Mouse (Mus musculus) kidney, embryonic 16.5 days (tissue): ENCODE data around the gene Mt3. TPM values are rescaled to one million over a fixed set of nuclear protein-coding genes. Genes with fewer than 3 reads are reported as not detected.
A peak's percentile ranks its signal among the peaks of the same experiment; 100 is the strongest.
"Not testable (repeated sequence)": the region's sequence is repeated elsewhere in the genome, so short reads cannot be mapped to it uniquely, and the experiment has no call there.

Experiments
- ATAC-seq: fragments of 200-750 bp; cut with Nextera tagmentation; 2 replicates; pipeline ENCODE4 v1.8.0; 2017; ENCODE audit warnings: moderate TSS enrichment; ENCODE audit not compliant: low FRiP score, low TSS enrichment
- H3K27ac ChIP-seq: fragments of 300-500 bp; sonication (generic); 2 replicates; pipeline ENCODE4 v1.5.1; 2014; ENCODE audit warnings: low read length
- H3K27me3 ChIP-seq: fragments of 300-500 bp; sonication (generic); 2 replicates; pipeline ENCODE4 v1.6.1; 2014; ENCODE audit warnings: low read length, control low read depth, mixed read lengths; ENCODE audit not compliant: insufficient read depth
- H3K36me3 ChIP-seq: fragments of 300-500 bp; sonication (generic); 2 replicates; pipeline ENCODE4 v1.6.1; 2014; ENCODE audit warnings: low read length, control low read depth, mixed read lengths; ENCODE audit not compliant: insufficient read depth
- H3K4me1 ChIP-seq: fragments of 300-500 bp; sonication (generic); 2 replicates; pipeline ENCODE4 v1.6.1; 2014; ENCODE audit warnings: low read length, control low read depth, mixed read lengths; ENCODE audit not compliant: insufficient read depth
- H3K4me2 ChIP-seq: fragments of 300-500 bp; sonication (generic); replicated peaks from 2 replicates; pipeline ENCODE4 v1.6.1; 2014; ENCODE audit warnings: low read depth, low read length
- H3K4me3 ChIP-seq: fragments of 300-500 bp; sonication (generic); 2 replicates; pipeline ENCODE4 v1.5.1; 2014; ENCODE audit warnings: mild to moderate bottlenecking, low read length
- H3K9ac ChIP-seq: fragments of 300-500 bp; sonication (generic); replicated peaks from 2 replicates; pipeline ENCODE4 v1.6.1; 2014; ENCODE audit warnings: low read length
- H3K9me3 ChIP-seq: fragments of 300-500 bp; sonication (generic); 2 replicates; pipeline ENCODE4 v1.6.1; 2016; ENCODE audit warnings: low read length, control low read depth
- WGBS: fragments of 180-500 bp; shearing (Covaris S2); extraction: QIAGEN DNeasy Blood & Tissue Kit; methylation state at CpG from one replicate; pipeline ENCODE4 v1.1.7; 2014; 5-methylcytosine and 5-hydroxymethylcytosine counted together
- polyA plus RNA-seq: library from polyadenylated mRNA; unstranded; fragments of >200 nt; fragmentation: Nextera tagmentation; extraction: Ambion mirVana; gene quantifications from 2 replicates; pipeline ENCODE4 v1.2.1, GENCODE M21; 2015

Gene Mt3
- polyA plus RNA-seq, 1 experiment from 2014 or later, result 1.6 TPM

GRCm38 (mm10) chr8:94140266-94140795, 12.1 kb upstream of the Mt3 start:
- Histone ChIP-seq H3K4me2 (no peak overlapping the region), H3K27me3 (no peaks in the 10 kb centered on the region), H3K9me3 (no peaks in the 10 kb centered on the region), H3K9ac (no peak overlapping the region), H3K27ac (no peak overlapping the region), H3K36me3 (no peaks in the 10 kb centered on the region), H3K4me1 (no peaks in the 10 kb centered on the region), H3K4me3 (no peak overlapping the region)
- ATAC-seq, result no peak
- WGBS, result 90% methylated on average over 4 of the region's 4 CpGs

- Histone ChIP-seq H3K36me3 (no peaks in the 10 kb centered on the region), H3K9ac (no peak overlapping the region), H3K4me2 (no peak overlapping the region), H3K9me3 (no peaks in the 10 kb centered on the region), H3K4me1 (peaks cover 12% of the 10 kb centered on the region), H3K27ac (no peak overlapping the region), H3K27me3 (peaks cover 10% of the 10 kb centered on the region; the same call in 1 of the 2 replicates), H3K4me3 (no peak overlapping the region)
- ATAC-seq, result no peak
- 56% methylated on average over 5 of the region's 5 CpGs for WGBS
Measured at GRCm38 (mm10) chr8:94148236-94148635, 4.2 kb upstream of the Mt3 start.

- no peaks in the 10 kb centered on the region for H3K36me3 ChIP-seq
- H3K9ac ChIP-seq, result no peak overlapping the region
- 76% methylated on average over 5 of the region's 5 CpGs for WGBS
- H3K4me2 ChIP-seq, result no peak overlapping the region
- no peak overlapping the region for H3K27ac ChIP-seq
- H3K4me1 ChIP-seq, result peaks cover 12% of the 10 kb centered on the region
- no peaks in the 10 kb centered on the region for H3K9me3 ChIP-seq
- H3K27me3 ChIP-seq, result peaks cover 13% of the 10 kb centered on the region; the same call in 1 of the 2 replicates
- H3K4me3 ChIP-seq, result no peak overlapping the region
- ATAC-seq, result no peak
Measured at GRCm38 (mm10) chr8:94150925-94151324, 1.5 kb upstream of the Mt3 start.

GRCm38 (mm10) chr8:94153451-94153850, 1.0 kb downstream of the Mt3 start:
- Histone ChIP-seq H3K4me1 (peaks cover 12% of the 10 kb centered on the region), H3K9ac (no peak overlapping the region), H3K9me3 (no peaks in the 10 kb centered on the region), H3K4me3 (no peak overlapping the region), H3K27me3 (peaks cover 13% of the 10 kb centered on the region; the same call in 1 of the 2 replicates), H3K27ac (no peak overlapping the region), H3K4me2 (no peak overlapping the region), H3K36me3 (no peaks in the 10 kb centered on the region)
- no peak for ATAC-seq
- 23% methylated on average over 7 of the region's 7 CpGs for WGBS

- WGBS, result 43% methylated on average over 6 of the region's 6 CpGs
- Histone ChIP-seq H3K4me3 (no peak overlapping the region), H3K9ac (no peak overlapping the region), H3K36me3 (no peaks in the 10 kb centered on the region), H3K9me3 (no peaks in the 10 kb centered on the region), H3K4me1 (peaks cover 12% of the 10 kb centered on the region), H3K27me3 (peaks cover 13% of the 10 kb centered on the region; the same call in 1 of the 2 replicates), H3K4me2 (no peak overlapping the region), H3K27ac (no peak overlapping the region)
- ATAC-seq, result no peak
Measured at GRCm38 (mm10) chr8:94154537-94154936, 2.1 kb downstream of the Mt3 start.

GRCm38 (mm10) chr8:94156092-94156491, 3.7 kb downstream of the Mt3 start:
- H3K4me2 ChIP-seq, result no peak overlapping the region
- H3K27ac ChIP-seq, result no peak overlapping the region
- H3K9ac ChIP-seq, result no peak overlapping the region
- H3K36me3 ChIP-seq, result no peaks in the 10 kb centered on the region
- no peak for ATAC-seq
- 72% methylated on average over 4 of the region's 4 CpGs for WGBS
- H3K9me3 ChIP-seq, result no peaks in the 10 kb centered on the region
- peaks cover 12% of the 10 kb centered on the region for H3K4me1 ChIP-seq
- no peak overlapping the region for H3K4me3 ChIP-seq
- H3K27me3 ChIP-seq, result peaks cover 13% of the 10 kb centered on the region; the same call in 1 of the 2 replicates

GRCm38 (mm10) chr8:94165772-94166171, 13.4 kb downstream of the Mt3 start:
- not testable (repeated sequence) for H3K27me3 ChIP-seq, H3K4me3 ChIP-seq, H3K4me2 ChIP-seq, H3K4me1 ChIP-seq, H3K9ac ChIP-seq, H3K36me3 ChIP-seq, ATAC-seq, H3K9me3 ChIP-seq, H3K27ac ChIP-seq
- 66% methylated on average over 8 of the region's 8 CpGs for WGBS

GRCm38 (mm10) chr8:94167244-94167643, 14.8 kb downstream of the Mt3 start:
- under 1% methylated on average over 6 of the region's 6 CpGs for WGBS
- H3K4me2 ChIP-seq, result no peak overlapping the region

GRCm38 (mm10) chr8:94169547-94169946, 17.1 kb downstream of the Mt3 start:
- Histone ChIP-seq H3K9ac (no peak overlapping the region), H3K9me3 (no peaks in the 10 kb centered on the region), H3K4me1 (peaks cover 12% of the 10 kb centered on the region; the same call in 1 of the 2 replicates), H3K27ac (no peak overlapping the region), H3K4me2 (no peak overlapping the region), H3K4me3 (no peak overlapping the region), H3K27me3 (peaks cover 35% of the 10 kb centered on the region), H3K36me3 (no peaks in the 10 kb centered on the region)
- no peak for ATAC-seq
- WGBS, result 80% methylated on average over 5 of the region's 5 CpGs

More at GRCm38 (mm10) chr8:94167244-94167643, 14.8 kb downstream of the Mt3 start:
- Histone ChIP-seq H3K4me1 (peaks cover 10% of the 10 kb centered on the region; the same call in 1 of the 2 replicates), H3K9ac (no peak overlapping the region), H3K9me3 (no peaks in the 10 kb centered on the region), H3K36me3 (no peaks in the 10 kb centered on the region), H3K27ac (no peak overlapping the region), H3K4me3 (no peak overlapping the region), H3K27me3 (peaks cover 19% of the 10 kb centered on the region)
- peak; percentile 35; the same call in 1 of the 2 replicates for ATAC-seq

- Histone ChIP-seq H3K27me3 (peaks cover 45% of the 10 kb centered on the region), H3K36me3 (no peaks in the 10 kb centered on the region), H3K4me1 (peaks cover 12% of the 10 kb centered on the region; the same call in 1 of the 2 replicates), H3K4me3 (no peak overlapping the region), H3K4me2 (peak overlapping the region; percentile 67), H3K9ac (no peak overlapping the region), H3K27ac (no peak overlapping the region), H3K9me3 (no peaks in the 10 kb centered on the region)
- no peak for ATAC-seq
- WGBS, result 23% methylated on average over 10 of the region's 10 CpGs
Measured at GRCm38 (mm10) chr8:94171321-94171755, 18.9 kb downstream of the Mt3 start.
